Mouse (Mus musculus) layer of hippocampus, adult 18-20 months (tissue): ENCODE measurements around the gene Stoml1. TPM values are rescaled to one million over a fixed set of nuclear protein-coding genes. Genes with fewer than 3 reads are reported as not detected.
A peak's percentile ranks its signal among the peaks of the same experiment; 100 is the strongest.

Experiments used
- DNase-seq, 2 experiments: peaks; one replicate each; pipeline ENCODE4 v3.0.0; 2022; ENCODE audit warnings: low spot score in 2 of 2
- long read RNA-seq: library from polyadenylated mRNA; stranded (forward); transcript quantifications from one replicate; pipeline ENCODE4 v2.0.0, GENCODE M21; 2021
- total RNA-seq, 2 experiments: library from RNA; stranded (reverse); gene quantifications; 2 replicates each; pipeline ENCODE4 v1.2.3; 2021

The Stoml1 gene
- 10 to 100 TPM; 77.5 to 80.3 TPM for total RNA-seq
- long read RNA-seq, transcript Stoml1-201 (7 exons, 1,984 nt): major isoform, 100 of 144 reads
- long read RNA-seq, partial matches to known transcripts: 10 of 144 reads
- long read RNA-seq, other reads (novel, unspliced or antisense): 31 of 144 reads

DNA sequence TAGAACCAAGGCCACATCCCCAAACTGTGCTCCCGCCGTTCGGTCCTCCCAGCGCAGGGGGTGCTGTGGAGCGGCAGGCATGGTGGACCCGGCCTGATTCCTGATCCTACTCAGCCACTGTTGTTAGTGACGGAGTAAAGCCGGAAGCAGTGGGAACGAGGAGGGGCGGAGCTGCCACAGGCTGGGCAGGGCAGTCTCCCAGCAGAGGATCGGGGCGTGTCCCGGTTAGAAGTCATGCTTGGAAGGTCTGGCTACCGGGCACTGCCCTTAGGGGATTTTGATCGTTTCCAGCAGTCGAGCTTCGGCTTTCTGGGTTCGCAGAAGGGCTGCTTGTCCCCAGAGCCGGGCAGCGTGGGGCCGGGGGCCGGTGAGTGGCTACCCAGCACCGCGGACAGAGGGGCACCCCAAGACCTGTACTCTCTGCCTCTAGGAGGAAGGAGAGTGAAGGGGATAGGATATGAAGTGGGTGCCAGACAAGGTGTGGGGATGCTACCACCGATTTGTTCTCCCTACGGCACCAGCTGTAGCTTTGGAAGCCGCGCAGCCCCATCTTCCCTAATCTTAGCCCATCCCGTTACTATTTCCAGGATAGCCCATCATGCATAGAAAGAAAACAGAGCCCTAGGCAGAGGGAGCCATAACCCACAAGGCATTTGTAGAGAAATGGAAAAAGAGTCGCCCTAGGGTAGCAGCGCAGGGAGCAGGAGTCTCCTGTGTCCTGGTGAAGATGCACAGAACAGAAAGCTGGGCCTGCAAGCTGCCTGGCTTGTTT lies at the start of gene Stoml1:
Gene Stoml1 (plus strand): TSS at position 132 of the 772 bp plus-strand sequence.
- peak; percentile 88 to 94 for DNase-seq

GRCm38 (mm10) chr9:58203516-58204447 lies 49.2 kb upstream of the Stoml1 start, which contains the start of the genes Islr and Islr2:
TSS of gene Islr (minus strand) at chr9:58204306.
TSS of gene Islr2 (minus strand) at chr9:58204319.
- peak in 1 of 2 experiments; percentile 71 for DNase-seq

GRCm38 (mm10) chr9:58204448-58205000 lies 48.4 kb upstream of the Stoml1 start:
- DNase-seq: peak; percentile 78 to 93

GRCm38 (mm10) chr9:58206013-58206412 lies 47.0 kb upstream of the Stoml1 start:
- DNase-seq: peak; percentile 43 to 63

DNA sequence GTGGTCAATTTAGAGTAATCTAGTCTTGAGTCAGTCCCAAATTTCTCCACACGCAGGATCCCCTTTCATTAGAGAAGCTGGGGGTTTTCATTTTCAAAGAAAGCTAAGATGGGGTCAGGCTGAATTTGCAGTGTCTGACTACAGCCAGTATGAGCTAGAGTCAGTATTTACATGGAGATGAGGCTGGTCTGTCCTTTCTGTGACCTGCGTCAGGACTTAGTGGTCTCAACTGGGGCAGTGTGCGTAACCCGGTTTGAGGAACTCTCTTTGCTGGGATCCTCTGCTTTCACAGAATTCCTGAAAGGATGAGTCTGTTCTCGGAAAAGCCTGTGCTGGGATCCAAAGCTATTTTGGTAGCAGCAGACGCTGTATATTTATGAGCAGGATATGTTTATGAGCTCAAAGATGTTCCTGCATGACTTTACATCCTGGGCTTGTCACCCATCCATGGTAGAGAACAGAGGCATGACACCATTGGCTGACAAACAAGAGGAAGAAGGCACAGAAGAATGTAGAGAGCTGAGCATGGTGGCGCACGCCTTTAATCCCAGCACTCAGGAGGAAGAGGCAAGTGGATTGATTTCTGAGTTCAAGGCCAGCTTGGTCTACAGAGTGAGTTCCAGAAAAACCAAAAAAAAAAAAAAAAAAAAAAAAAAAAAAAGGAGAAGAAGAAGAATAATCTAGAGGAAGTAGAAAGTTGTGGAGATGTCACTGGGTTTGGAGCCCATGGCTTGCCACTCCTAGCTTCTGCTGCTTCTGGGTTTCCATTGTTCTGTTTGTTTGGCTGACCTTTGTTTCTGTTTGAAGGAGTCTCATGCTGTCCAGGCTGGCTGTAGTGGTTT lies 43.3 kb upstream of the Stoml1 start:
- DNase-seq: peak in 1 of 2 experiments; percentile 41

- no peak for DNase-seq
Observed at GRCm38 (mm10) chr9:58210304-58210627, 42.7 kb upstream of the Stoml1 start.

DNA sequence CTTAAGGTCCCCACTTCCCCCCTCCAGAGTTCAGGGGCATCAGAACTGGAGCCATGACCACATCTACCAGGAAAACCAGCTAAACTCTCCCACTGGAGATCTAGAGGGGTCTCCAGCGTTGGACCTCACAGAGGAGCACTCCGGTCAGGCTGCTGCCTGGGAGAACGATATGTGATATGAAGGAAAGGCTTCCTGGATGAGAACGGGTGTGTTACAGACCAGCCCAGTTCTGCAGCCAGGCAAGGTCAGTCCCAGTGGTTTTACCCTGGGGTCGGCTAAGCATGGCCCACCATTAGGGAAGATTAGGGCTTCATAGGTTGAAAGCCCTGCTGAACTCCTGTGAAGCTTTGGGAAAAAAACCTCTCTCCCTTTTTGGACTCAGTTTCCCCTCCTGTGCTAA lies 39.6 kb upstream of the Stoml1 start:
- DNase-seq: no peak

GRCm38 (mm10) chr9:58213865-58214264 lies 39.1 kb upstream of the Stoml1 start:
- no peak for DNase-seq

DNA sequence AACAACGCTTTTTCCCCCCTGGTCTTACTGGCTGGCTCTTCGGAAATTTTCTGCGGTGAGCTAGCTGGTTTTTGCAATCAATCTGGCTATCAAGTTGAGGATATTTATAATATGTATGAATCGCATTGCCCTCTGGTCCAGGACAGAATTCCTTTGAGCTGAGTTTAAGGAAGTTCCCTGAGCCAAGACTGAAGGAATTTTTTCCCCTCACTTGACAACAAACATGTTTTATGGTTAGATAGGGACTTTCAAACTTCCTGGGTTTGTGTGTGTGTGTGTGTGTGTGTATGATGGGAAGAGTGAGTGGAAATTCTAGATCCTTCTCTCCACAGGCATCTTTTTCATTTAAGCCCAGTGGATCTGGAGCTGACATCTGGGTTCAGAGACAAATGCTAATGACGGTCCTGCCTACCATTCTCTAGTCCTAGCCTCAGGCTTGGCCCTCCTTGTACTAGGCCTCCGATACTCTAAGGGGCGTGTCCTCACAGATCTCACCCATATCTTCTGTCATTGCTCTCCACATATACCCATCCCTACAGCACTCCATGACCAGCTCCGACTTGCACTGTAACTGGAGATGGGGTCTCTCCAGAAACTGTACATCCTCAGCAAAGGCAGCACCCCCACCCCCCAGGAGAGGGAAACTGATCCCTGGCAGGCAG lies 38.3 kb upstream of the Stoml1 start:
- no peak for DNase-seq

GRCm38 (mm10) chr9:58216402-58216801 lies 36.6 kb upstream of the Stoml1 start:
- DNase-seq: peak in 1 of 2 experiments; percentile 56

DNA sequence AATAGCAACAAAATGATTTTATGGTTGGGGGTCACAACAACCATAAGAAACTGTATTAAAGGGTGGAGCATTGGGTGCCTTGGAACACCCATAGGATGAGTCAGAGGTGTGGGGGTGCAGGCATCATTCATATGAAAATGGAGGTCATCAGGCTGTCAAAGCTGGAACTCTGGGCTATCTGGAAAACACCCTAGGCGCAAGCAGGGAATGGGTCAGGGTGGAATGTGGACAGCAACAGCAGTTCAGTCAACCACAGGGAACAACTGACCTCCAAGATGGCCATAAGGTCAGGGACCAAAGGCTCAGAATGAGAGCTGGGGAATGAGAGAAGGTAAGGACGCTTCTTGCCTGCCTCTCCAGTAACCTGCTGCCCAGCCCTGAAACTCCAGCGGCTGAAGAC lies 34.4 kb upstream of the Stoml1 start:
- DNase-seq: no peak

- DNase-seq: peak in 1 of 2 experiments; percentile 30
Observed at GRCm38 (mm10) chr9:58220218-58220903, 32.6 kb upstream of the Stoml1 start.

- DNase-seq: no peak
Observed at GRCm38 (mm10) chr9:58224356-58224755, 28.6 kb upstream of the Stoml1 start.

- DNase-seq: peak in 1 of 2 experiments; percentile 59
Observed at GRCm38 (mm10) chr9:58225915-58226913, 26.8 kb upstream of the Stoml1 start.

DNA sequence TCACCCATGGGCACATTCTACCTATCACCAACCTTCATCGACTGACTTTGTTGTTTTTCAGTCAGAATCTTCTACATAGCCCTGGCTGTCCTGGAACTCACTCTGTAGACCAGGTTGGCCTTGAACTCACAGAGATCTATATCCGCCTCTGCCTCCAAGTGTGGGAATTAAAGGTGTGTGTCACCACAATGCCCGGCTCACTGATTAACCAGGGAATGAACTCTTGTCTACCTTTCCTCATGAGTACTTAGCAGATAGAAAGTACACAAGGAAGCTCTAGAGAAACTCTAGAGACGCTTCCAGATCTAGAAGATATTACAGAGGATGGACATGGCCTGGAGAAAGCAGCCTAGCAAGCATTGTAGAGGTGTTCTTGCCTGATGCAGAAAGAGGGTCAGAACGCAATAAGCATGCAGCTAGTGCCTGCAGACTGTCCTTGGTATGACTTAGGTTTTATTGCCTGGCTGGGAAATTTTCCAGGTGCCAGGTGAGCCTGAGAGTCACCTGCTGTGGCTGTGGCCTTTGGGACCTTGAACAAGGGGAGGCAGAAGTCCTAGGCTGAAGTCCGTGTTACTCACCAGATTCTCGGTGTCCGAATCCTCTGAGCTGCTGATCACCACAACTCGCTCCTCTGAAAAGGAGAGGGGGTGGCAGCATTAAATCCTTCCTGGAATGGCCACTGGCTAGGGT lies 24.0 kb upstream of the Stoml1 start:
- DNase-seq: no peak

DNA sequence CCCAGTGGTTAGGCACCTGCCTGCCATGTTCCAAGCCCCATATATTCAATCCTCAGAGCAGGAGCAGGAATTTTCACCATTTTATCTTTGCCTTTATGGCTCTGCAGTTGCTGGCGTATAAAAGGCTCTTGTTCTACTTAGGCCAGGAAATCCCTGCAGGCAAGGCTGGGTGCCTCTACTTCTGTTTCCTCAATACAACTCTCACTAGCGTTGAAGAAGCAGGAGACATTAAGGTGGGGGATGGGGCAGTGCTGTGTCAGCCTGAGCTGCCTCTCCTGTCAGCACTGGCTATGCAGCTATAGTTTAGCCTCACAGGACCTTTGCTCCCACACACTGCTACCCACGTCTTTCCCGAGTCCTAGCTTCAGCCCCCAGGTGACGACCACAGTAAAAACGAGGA lies 21.2 kb upstream of the Stoml1 start:
- no peak for DNase-seq

GRCm38 (mm10) chr9:58232374-58232773 lies 20.6 kb upstream of the Stoml1 start:
- DNase-seq: no peak
